Mouse (Mus musculus): ENCODE data around the gene Olfr1306.

The Olfr1306 gene

GRCm38 (mm10) chr2:111916171-111916570 is at the start of gene Olfr1306:
Gene Olfr1306, minus strand, starts transcription at chr2:111916271.
- DNase-seq (ENCODE audit: low spot score) = no peak

- DNase-seq (ENCODE audit: low spot score) = no peak
Measured at GRCm38 (mm10) chr2:111964844-111965243, 48.8 kb upstream of the Olfr1306 start, which contains the start of gene Olfr1308. Gene Olfr1308, minus strand, starts transcription at chr2:111964944.

GRCm38 (mm10) chr2:111949340-111949739 is 33.3 kb upstream of the Olfr1306 start, which contains the start of gene Olfr1307:
Gene Olfr1307, minus strand, starts transcription at chr2:111949440.
- DNase-seq (ENCODE audit: low spot score) = no peak

- DNase-seq (ENCODE audit: low spot score) = no peak
Measured at GRCm38 (mm10) chr2:111877049-111877448, 39.0 kb downstream of the Olfr1306 start, which contains the start of gene Olfr1305. Gene Olfr1305, minus strand, starts transcription at chr2:111877149.

All from T-cell, adult 2 months (primary cell).